Mouse (Mus musculus): Measurements from ENCODE around the gene Aoah.

Gene Aoah

DNA sequence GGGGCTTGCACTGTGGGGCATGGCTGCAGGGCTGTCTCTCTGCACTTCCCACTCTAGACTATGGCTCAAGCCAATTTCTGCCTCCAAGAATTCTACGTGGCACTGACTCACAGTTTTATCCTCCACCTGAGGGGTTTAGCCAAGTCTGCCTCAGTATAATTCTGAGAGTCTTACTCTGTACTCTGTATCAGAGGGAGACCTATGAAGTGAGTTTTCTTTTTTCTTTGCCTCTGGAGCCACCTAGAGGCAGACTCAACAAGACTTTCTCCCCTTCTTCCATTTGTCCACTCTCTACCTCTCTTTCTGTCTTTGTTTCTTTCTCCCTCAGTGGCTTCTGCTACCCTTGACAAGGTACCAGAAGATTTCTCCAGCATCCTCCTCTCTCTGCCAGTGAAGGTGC, 256.2 kb downstream of the Aoah start:
- in situ Hi-C loops (cut with MboI, MseI): no loop called here

DNA sequence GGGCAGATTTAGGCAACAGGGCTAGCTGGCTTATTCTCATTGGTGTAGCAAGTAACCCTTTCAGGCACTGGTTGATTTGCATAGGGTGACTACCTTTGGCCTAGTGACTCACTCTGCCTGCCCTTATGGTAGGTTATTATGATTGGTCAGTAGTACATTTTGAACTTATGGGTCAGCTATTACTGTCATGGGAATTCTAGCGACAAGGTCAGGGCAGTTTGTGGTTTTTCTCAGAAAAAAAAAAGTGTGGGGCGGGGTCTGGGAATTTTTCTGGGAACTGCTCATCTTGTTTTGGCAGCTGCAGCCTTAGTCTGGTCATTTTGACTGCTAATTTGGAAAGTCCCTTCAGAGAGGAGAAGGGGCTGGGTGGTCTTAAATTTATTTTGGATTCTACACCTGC, 272.1 kb downstream of the Aoah start:
- in situ Hi-C loops (cut with MboI, MseI): no loop called here

DNA sequence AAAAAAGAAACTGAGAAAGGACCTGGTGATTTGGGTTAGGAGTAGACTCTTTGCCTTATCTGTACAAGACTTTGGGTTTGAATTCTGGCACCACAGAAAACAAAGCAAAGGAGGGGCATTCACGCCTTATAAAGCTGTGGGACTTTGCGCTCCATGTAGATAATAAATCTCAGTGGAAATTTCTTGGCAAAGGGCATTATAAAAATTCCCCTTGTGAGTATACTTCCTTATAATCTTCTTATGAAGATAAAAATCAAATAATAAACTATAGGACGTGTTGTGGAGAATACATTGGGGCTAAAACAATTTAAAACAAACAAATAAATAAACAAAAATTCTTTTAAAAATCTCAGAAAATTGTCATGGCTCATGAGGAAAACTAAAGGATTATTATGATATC, 280.9 kb downstream of the Aoah start, which contains the start of gene Olfr1370:
Gene Olfr1370 (minus strand): TSS at position 101 of the 400 bp plus-strand sequence.
- in situ Hi-C loops (cut with MboI, MseI): no loop called here

DNA sequence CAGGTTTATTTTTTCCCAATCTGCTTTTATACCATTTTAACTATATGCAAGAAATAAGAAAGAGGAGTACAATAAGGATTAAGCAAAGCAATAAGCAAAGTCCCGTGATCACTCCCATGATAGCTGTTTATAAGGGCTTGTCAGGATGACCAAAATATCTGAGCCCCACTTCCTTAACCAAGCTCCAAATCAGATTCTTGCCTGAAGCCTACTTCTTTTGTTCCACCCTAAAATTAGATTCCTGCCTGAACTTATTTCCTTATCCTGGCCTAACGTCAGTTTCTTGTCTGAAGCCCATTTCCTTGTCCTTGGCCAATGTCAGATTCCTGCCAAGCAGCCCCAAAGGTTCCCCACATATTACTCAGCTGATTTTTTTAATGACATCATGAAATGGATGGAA, 288.8 kb downstream of the Aoah start:
- in situ Hi-C loops (cut with MboI, MseI): no loop called here
